Mouse (Mus musculus): ENCODE data around the gene Fchsd2. TPM values are rescaled to one million over a fixed set of nuclear protein-coding genes. Genes with fewer than 3 reads are reported as not detected.
A peak's percentile ranks its signal among the peaks of the same experiment; 100 is the strongest.

Fchsd2 gene
- polyA plus RNA-seq, 1 experiment: 14.7 TPM

DNA sequence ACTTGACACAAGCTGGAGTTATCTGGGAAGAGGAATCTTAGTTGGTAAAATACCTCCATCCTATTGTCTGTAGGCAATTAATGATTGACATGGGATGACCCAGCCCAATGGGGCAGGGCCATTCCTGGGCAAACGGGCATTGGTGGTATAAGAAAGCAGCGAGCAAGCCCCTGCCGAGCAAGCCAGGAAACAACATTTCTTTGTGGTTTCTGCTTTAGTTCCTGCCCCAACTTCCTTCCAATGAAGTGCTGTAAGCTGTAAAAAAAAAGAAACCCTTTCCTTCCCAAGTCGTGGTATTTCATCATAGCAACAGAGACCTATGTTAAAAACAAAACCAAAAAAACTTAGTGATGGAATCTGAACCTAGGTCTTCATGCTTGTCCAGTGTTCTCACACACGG is 32.2 kb upstream of the Fchsd2 start:
- H3K4me3 ChIP-seq (replicated peaks; ENCODE audit: extremely low read depth, low read depth, low read length): no peak overlapping the region
- H3K4me1 ChIP-seq (ENCODE audit: control insufficient read depth, insufficient read depth, low read length): no peaks in the 10 kb centered on the region
- no peak for TF ChIP-seq POLR2A (IDR thresholded peaks at IDR 0.05; ENCODE audit: borderline replicate concordance, extremely low read depth, low read depth, low read length)
- no peak for TF ChIP-seq CTCF (IDR thresholded peaks at IDR 0.05; ENCODE audit: insufficient read depth, low read length)
- 41% methylated on average over 5 of the region's 5 CpGs for WGBS
- no peak for DNase-seq

DNA sequence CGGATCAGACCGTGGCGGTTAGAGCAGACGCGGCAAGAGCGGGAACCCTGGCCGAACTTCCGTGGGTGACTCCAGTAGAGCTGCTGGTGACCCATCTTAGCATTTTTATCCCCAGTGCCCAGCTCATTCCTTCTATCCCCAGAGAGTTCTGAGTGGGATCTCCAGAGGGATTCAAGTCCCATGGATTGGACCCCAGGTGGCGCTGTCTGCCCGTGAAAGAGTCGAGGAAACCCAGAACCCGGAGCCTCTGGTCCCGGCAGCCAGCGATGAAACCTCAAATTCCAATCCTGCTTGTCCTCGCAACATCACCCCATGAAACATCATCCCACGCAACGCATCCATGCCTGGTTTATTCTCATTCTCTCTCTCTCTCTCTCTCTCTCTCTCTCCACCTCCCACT is 31.3 kb upstream of the Fchsd2 start:
- Histone ChIP-seq H3K4me3 (replicated peaks; ENCODE audit: extremely low read depth, low read depth, low read length) (no peak overlapping the region), H3K4me1 (ENCODE audit: control insufficient read depth, insufficient read depth, low read length) (no peaks in the 10 kb centered on the region)
- WGBS: 12% methylated on average over 17 of the region's 17 CpGs
- DNase-seq: peak; percentile 84
- TF ChIP-seq CTCF (IDR thresholded peaks at IDR 0.05; ENCODE audit: insufficient read depth, low read length) (peak; percentile 82), POLR2A (IDR thresholded peaks at IDR 0.05; ENCODE audit: borderline replicate concordance, extremely low read depth, low read depth, low read length) (no peak)

DNA sequence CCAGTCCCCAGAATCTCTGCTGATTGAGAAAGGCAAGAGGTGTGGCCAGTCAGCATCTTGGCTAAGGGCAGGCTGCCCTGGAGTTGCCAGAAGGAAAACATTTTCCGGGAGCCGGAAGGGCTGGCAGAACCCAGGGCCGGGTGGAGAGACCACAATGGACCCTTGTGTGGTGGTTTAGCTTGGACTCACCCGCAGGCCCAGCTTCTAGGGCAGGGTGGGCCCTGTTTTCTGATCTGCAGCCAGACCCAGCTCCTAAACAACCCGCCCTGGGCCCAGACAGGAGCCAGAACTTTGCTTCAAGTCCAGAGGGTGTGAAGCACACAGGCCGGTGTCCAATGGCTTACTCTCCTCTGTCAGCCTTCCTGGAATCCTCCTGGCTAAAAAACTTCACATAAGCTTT is 30.4 kb upstream of the Fchsd2 start:
- WGBS: 54% methylated on average over 6 of the region's 6 CpGs
- H3K4me1 ChIP-seq (ENCODE audit: control insufficient read depth, insufficient read depth, low read length): no peaks in the 10 kb centered on the region
- peak; percentile 38 for DNase-seq
- no peak overlapping the region for H3K4me3 ChIP-seq (replicated peaks; ENCODE audit: extremely low read depth, low read depth, low read length)
- TF ChIP-seq CTCF (IDR thresholded peaks at IDR 0.05; ENCODE audit: insufficient read depth, low read length): no peak
- TF ChIP-seq POLR2A (IDR thresholded peaks at IDR 0.05; ENCODE audit: borderline replicate concordance, extremely low read depth, low read depth, low read length): no peak

GRCm38 (mm10) chr7:101063523-101063922 is 29.1 kb upstream of the Fchsd2 start:
- Histone ChIP-seq H3K4me1 (ENCODE audit: control insufficient read depth, insufficient read depth, low read length) (no peaks in the 10 kb centered on the region), H3K4me3 (replicated peaks; ENCODE audit: extremely low read depth, low read depth, low read length) (no peak overlapping the region)
- WGBS: 73% methylated on average over 10 of the region's 10 CpGs
- no peak for DNase-seq
- no peak for TF ChIP-seq POLR2A (IDR thresholded peaks at IDR 0.05; ENCODE audit: borderline replicate concordance, extremely low read depth, low read depth, low read length)
- TF ChIP-seq CTCF (IDR thresholded peaks at IDR 0.05; ENCODE audit: insufficient read depth, low read length): no peak

GRCm38 (mm10) chr7:101064697-101065688 is 27.7 kb upstream of the Fchsd2 start:
- TF ChIP-seq CTCF (IDR thresholded peaks at IDR 0.05; ENCODE audit: insufficient read depth, low read length): no peak
- no peak for TF ChIP-seq POLR2A (IDR thresholded peaks at IDR 0.05; ENCODE audit: borderline replicate concordance, extremely low read depth, low read depth, low read length)
- WGBS: 83% methylated on average over 7 of the region's 7 CpGs
- no peak for DNase-seq

GRCm38 (mm10) chr7:101066009-101066408 is 26.7 kb upstream of the Fchsd2 start:
- DNase-seq: no peak
- 93% methylated on average over 5 of the region's 5 CpGs for WGBS
- TF ChIP-seq POLR2A (IDR thresholded peaks at IDR 0.05; ENCODE audit: borderline replicate concordance, extremely low read depth, low read depth, low read length): no peak
- TF ChIP-seq CTCF (IDR thresholded peaks at IDR 0.05; ENCODE audit: insufficient read depth, low read length): no peak
- Histone ChIP-seq H3K4me1 (ENCODE audit: control insufficient read depth, insufficient read depth, low read length) (no peaks in the 10 kb centered on the region), H3K4me3 (replicated peaks; ENCODE audit: extremely low read depth, low read depth, low read length) (no peak overlapping the region)

More at GRCm38 (mm10) chr7:101064697-101065688, 27.7 kb upstream of the Fchsd2 start:
- Histone ChIP-seq H3K4me3 (replicated peaks; ENCODE audit: extremely low read depth, low read depth, low read length) (no peak overlapping the region), H3K4me1 (ENCODE audit: control insufficient read depth, insufficient read depth, low read length) (no peaks in the 10 kb centered on the region)

DNA sequence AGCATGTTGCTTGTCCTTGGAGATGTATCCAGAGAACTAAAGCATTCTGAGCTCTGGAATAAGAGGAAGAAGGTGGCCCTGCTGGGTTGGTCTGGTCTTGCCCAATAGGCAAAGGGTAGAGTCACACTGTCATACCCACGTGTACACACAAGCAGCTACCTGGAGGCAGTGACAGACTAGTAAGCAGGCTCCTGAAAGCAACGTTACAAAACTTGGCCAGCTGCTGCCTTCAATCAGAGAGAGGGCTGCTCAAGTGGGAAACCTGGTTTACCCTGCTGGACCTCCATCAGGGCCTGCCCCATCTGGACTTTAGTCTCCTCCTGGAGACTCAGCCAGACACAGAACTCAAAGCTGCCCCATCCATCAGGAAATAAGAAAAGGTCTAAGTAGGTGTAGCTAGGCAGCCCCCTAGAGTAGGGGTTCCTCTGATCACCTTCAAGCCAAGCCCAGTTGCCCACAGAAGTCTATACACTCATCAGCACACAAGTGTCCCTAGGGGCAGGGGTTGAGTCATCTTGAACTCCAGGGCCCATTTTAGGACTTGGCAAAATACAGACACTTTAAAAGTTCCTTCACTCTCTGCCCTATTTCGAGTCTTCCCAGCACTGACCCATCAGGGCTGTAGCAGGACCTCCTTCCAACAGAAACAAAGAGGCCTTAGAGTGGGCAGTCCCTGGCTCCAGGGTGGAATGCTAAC is 25.9 kb upstream of the Fchsd2 start:
- WGBS: 53% methylated on average over 3 of the region's 3 CpGs
- TF ChIP-seq CTCF (IDR thresholded peaks at IDR 0.05; ENCODE audit: insufficient read depth, low read length) (no peak), POLR2A (IDR thresholded peaks at IDR 0.05; ENCODE audit: borderline replicate concordance, extremely low read depth, low read depth, low read length) (no peak)
- Histone ChIP-seq H3K4me3 (replicated peaks; ENCODE audit: extremely low read depth, low read depth, low read length) (no peak overlapping the region), H3K4me1 (ENCODE audit: control insufficient read depth, insufficient read depth, low read length) (no peaks in the 10 kb centered on the region)
- no peak for DNase-seq

DNA sequence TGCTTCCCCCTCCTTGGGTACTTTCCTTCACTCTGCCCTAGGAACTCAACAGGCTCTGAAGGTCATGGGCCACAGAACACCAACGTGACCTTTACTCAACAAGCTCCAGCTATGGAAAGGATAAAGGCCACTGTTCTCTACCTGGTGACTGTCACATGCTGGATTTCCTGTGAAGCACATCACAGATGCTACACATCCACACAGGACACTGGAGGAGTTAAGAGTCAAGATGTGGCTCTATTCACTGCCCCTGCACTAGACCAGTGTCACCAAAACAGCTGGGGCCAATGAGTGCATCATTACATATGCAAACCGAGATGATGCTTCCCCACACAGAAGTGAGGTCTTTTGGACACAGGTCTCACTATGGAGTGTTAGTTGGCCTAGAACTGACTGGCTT is 25.1 kb upstream of the Fchsd2 start:
- no peak for TF ChIP-seq POLR2A (IDR thresholded peaks at IDR 0.05; ENCODE audit: borderline replicate concordance, extremely low read depth, low read depth, low read length)
- no peak for TF ChIP-seq CTCF (IDR thresholded peaks at IDR 0.05; ENCODE audit: insufficient read depth, low read length)
- 82% methylated on average over 2 of the region's 2 CpGs for WGBS
- H3K4me1 ChIP-seq (ENCODE audit: control insufficient read depth, insufficient read depth, low read length): no peaks in the 10 kb centered on the region
- no peak overlapping the region for H3K4me3 ChIP-seq (replicated peaks; ENCODE audit: extremely low read depth, low read depth, low read length)
- DNase-seq: no peak

GRCm38 (mm10) chr7:101069271-101069670 is 23.4 kb upstream of the Fchsd2 start:
- no peaks in the 10 kb centered on the region for H3K4me1 ChIP-seq (ENCODE audit: control insufficient read depth, insufficient read depth, low read length)
- DNase-seq: no peak
- 82% methylated on average over 6 of the region's 6 CpGs for WGBS
- no peak for TF ChIP-seq CTCF (IDR thresholded peaks at IDR 0.05; ENCODE audit: insufficient read depth, low read length)
- no peak for TF ChIP-seq POLR2A (IDR thresholded peaks at IDR 0.05; ENCODE audit: borderline replicate concordance, extremely low read depth, low read depth, low read length)
- H3K4me3 ChIP-seq (replicated peaks; ENCODE audit: extremely low read depth, low read depth, low read length): no peak overlapping the region
